Mouse (Mus musculus): ENCODE results near the gene Kat2b. TPM values are rescaled to one million over a fixed set of nuclear protein-coding genes. Genes with fewer than 3 reads are reported as not detected.
A peak's percentile ranks its signal among the peaks of the same experiment; 100 is the strongest.

Gene Kat2b
- total and polyA plus RNA-seq, 3 experiments = 6.2 to 7.4 TPM; not detected in 1

DNA sequence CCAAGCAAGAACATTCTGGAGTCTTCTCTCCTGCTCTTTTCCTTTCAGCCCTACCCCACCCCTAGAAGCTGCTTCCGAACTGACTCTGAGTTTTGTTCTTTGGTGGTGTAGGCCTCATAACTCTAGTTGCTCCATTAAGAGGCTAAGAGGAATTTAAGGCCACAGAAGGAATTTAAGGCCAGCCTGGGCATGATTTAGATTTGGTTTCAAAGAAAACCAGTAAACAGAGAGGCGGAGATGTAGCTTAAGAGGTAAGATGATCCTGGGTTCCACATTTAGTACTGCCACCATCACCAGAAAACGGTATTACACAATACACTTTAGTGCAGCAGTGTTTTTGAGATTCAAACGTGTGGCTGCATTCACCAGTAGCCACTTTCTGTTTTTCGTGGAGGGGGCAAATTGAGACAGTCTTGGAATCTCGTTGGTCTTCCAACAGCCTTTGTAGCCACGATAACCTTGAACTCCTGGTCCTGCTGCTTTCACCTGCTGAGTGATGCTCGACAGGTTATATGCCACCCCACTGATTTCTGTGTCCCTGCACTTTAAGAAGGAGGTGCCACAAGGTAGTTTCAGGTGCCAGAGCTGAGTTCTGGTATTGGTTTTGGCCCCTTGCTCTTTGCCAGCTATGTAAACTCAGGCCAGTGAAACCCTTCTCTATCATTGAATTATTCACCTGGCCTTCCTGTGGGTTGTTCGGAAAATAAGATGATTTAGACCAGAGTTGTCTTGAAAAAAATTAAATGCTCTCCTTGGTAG is 21.6 kb downstream of the Kat2b start:
- TF ChIP-seq RCOR1 (IDR thresholded peaks at IDR 0.05; ENCODE audit: low read depth, low read length) (no peak), RAD21 (IDR thresholded peaks at IDR 0.05; ENCODE audit: low read depth, low read length) (no peak), CHD1 (IDR thresholded peaks at IDR 0.05; ENCODE audit: low read depth, low read length) (no peak), MAFK (IDR thresholded peaks at IDR 0.05; ENCODE audit: borderline replicate concordance, low read depth, low read length) (no peak), EP300 (IDR thresholded peaks at IDR 0.05; ENCODE audit: low read depth in 1 of 2, low read length in 2 of 2) (no peak), UBTF (IDR thresholded peaks at IDR 0.05; ENCODE audit: borderline replicate concordance, insufficient read depth, low read depth, low read length) (no peak), POLR2AphosphoS2 (IDR thresholded peaks at IDR 0.05; ENCODE audit: low read length) (no peak), BHLHE40 (IDR thresholded peaks at IDR 0.05; ENCODE audit: borderline replicate concordance, low read depth, low read length) (no peak), POLR2AphosphoS5 (IDR thresholded peaks at IDR 0.05; ENCODE audit: borderline replicate concordance, low read depth, low read length) (no peak), HCFC1 (IDR thresholded peaks at IDR 0.05; ENCODE audit: low read depth, low read length) (no peak)
- H3K4me3 ChIP-seq (ENCODE audit: control insufficient read depth in 1 of 2, insufficient read depth in 1 of 2, low read depth in 2 of 2, low read length in 2 of 2) = peak overlapping the region in 1 of 2 experiments; percentile 35; a peak in 2 of 4 replicates
- peaks cover 19 to 25% of the 10 kb centered on the region in 2 experiments for H3K4me1 ChIP-seq (ENCODE audit: control insufficient read depth in 1 of 2, insufficient read depth in 2 of 2, low read length in 2 of 2)
- peak overlapping the region; percentile 87 for H3K27ac ChIP-seq (ENCODE audit: control insufficient read depth, low read depth, low read length)
- H3K9ac ChIP-seq (ENCODE audit: control insufficient read depth, low read depth, low read length, poor library complexity, severe bottlenecking) = peak overlapping the region; percentile 54
- H3K27me3 ChIP-seq (ENCODE audit: control insufficient read depth in 1 of 2, insufficient read depth in 2 of 2, low read length in 2 of 2) = no peaks in the 10 kb centered on the region
- no peak for DNase-seq (ENCODE audit: low read depth, low spot score)
- no peaks in the 10 kb centered on the region for H3K9me3 ChIP-seq (replicated peaks; ENCODE audit: insufficient read depth, low read length)
- peaks cover 2 to 18% of the 10 kb centered on the region in 2 experiments; a peak in 3 of 4 replicates for H3K36me3 ChIP-seq (ENCODE audit: control insufficient read depth in 1 of 2, insufficient read depth in 2 of 2, low read length in 2 of 2)
- peaks cover 2% of the 10 kb centered on the region for H3K79me2 ChIP-seq (ENCODE audit: control insufficient read depth, insufficient read depth, low read length, poor library complexity)

DNA sequence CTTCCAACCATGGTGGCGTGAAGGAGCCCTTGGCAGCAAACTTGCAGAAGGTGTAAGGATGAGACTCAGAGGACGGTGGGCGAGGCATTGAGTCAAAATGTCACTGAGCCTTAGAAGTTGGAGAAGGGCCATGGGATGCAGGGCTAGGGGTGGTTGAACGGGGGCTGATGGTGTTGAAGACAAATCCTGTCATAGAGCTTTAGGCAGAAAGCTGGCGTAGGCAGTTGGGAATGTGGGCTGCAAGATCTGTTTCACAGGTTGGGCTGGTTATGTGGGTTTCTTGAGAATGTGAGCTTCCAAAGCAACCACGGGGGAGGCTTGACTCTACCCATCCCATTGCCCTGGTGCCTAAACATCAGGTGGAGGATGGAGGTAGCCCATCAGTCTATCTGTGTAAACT is 23.4 kb downstream of the Kat2b start:
- TF ChIP-seq ZNF384 (IDR thresholded peaks at IDR 0.05; ENCODE audit: low read depth, low read length) (no peak), KAT2A (conservative IDR thresholded peaks at IDR 0.05; ENCODE audit: low read depth, low read length) (no peak), GABPA (IDR thresholded peaks at IDR 0.05; ENCODE audit: low read depth, low read length) (no peak), JUND (IDR thresholded peaks at IDR 0.05; ENCODE audit: low read depth, low read length) (no peak), E2F4 (IDR thresholded peaks at IDR 0.05; ENCODE audit: borderline replicate concordance, low read depth, low read length) (no peak), USF1 (IDR thresholded peaks at IDR 0.05; ENCODE audit: low read depth, low read length) (no peak), MYB (IDR thresholded peaks at IDR 0.05; ENCODE audit: low read depth, low read length) (no peak), MYC (IDR thresholded peaks at IDR 0.05; ENCODE audit: low read depth, low read length) (no peak), TBP (IDR thresholded peaks at IDR 0.05; ENCODE audit: low read depth, low read length) (no peak), POLR2AphosphoS2 (IDR thresholded peaks at IDR 0.05; ENCODE audit: low read length) (no peak), SIN3A (IDR thresholded peaks at IDR 0.05; ENCODE audit: low read length) (no peak), MAX (IDR thresholded peaks at IDR 0.05; ENCODE audit: low read length) (no peak), MAZ (IDR thresholded peaks at IDR 0.05; ENCODE audit: low read depth, low read length) (no peak), MXI1 (IDR thresholded peaks at IDR 0.05; ENCODE audit: low read depth, low read length) (no peak), CTCF (IDR thresholded peaks at IDR 0.05 in 2 of 3, conservative IDR thresholded peaks at IDR 0.05 in 1 of 3; ENCODE audit: control insufficient read depth in 1 of 3, insufficient read depth in 1 of 3, low read depth in 2 of 3, low read length in 3 of 3, poor library complexity in 1 of 3, severe bottlenecking in 1 of 3) (no peak)
- peaks cover 2% of the 10 kb centered on the region for H3K79me2 ChIP-seq (ENCODE audit: control insufficient read depth, insufficient read depth, low read length, poor library complexity)
- no peak overlapping the region for H3K9ac ChIP-seq (ENCODE audit: control insufficient read depth, low read depth, low read length, poor library complexity, severe bottlenecking)
- no peak overlapping the region for H3K4me3 ChIP-seq (ENCODE audit: control insufficient read depth in 1 of 2, insufficient read depth in 1 of 2, low read depth in 2 of 2, low read length in 2 of 2)
- peaks cover 2 to 19% of the 10 kb centered on the region in 2 experiments; a peak in 3 of 4 replicates for H3K36me3 ChIP-seq (ENCODE audit: control insufficient read depth in 1 of 2, insufficient read depth in 2 of 2, low read length in 2 of 2)
- peaks cover 12 to 20% of the 10 kb centered on the region in 2 experiments for H3K4me1 ChIP-seq (ENCODE audit: control insufficient read depth in 1 of 2, insufficient read depth in 2 of 2, low read length in 2 of 2)
- no peak for DNase-seq (ENCODE audit: low read depth, low spot score)
- no peak overlapping the region for H3K27ac ChIP-seq (ENCODE audit: control insufficient read depth, low read depth, low read length)
- H3K27me3 ChIP-seq (ENCODE audit: control insufficient read depth in 1 of 2, insufficient read depth in 2 of 2, low read length in 2 of 2) = no peaks in the 10 kb centered on the region
- H3K9me3 ChIP-seq (replicated peaks; ENCODE audit: insufficient read depth, low read length) = no peaks in the 10 kb centered on the region

Measured in MEL (cell line).